Mouse (Mus musculus) liver, postnatal 0 days (tissue): ENCODE measurements around the gene Rbm4b. TPM values are rescaled to one million over a fixed set of nuclear protein-coding genes. Genes with fewer than 3 reads are reported as not detected.
A peak's percentile ranks its signal among the peaks of the same experiment; 100 is the strongest.
"Not testable (repeated sequence)": the region's sequence is repeated elsewhere in the genome, so short reads cannot be mapped to it uniquely, and the experiment has no call there.

Source experiments
- ATAC-seq: fragments of 200-750 bp; cut with Nextera tagmentation; 2 replicates; pipeline ENCODE4 v1.8.0; 2017; ENCODE audit warnings: mild to moderate bottlenecking, moderate library complexity
- DNase-seq: peaks from one replicate; pipeline ENCODE4 v3.0.0-alpha.2; 2016
- H3K27ac ChIP-seq: fragments of 300-500 bp; sonication (generic); 2 replicates; pipeline ENCODE4 v1.5.1; 2014; ENCODE audit warnings: antibody characterized with exemption, moderate library complexity, mild to moderate bottlenecking, low read depth
- H3K27me3 ChIP-seq: fragments of 300-500 bp; sonication (generic); 2 replicates; pipeline ENCODE4 v1.6.1; 2014; ENCODE audit warnings: low read length, control low read depth, mixed read lengths; ENCODE audit not compliant: insufficient read depth
- H3K36me3 ChIP-seq: fragments of 300-500 bp; sonication (generic); replicated peaks from 2 replicates; pipeline ENCODE4 v1.6.1; 2014; ENCODE audit warnings: mild to moderate bottlenecking, control low read depth, low read length, moderate library complexity, mixed read lengths; ENCODE audit not compliant: insufficient read depth
- H3K4me1 ChIP-seq: fragments of 300-500 bp; sonication (generic); 2 replicates; pipeline ENCODE4 v1.6.1; 2014; ENCODE audit warnings: antibody characterized with exemption, mild to moderate bottlenecking, control low read depth; ENCODE audit not compliant: insufficient read depth
- H3K4me2 ChIP-seq: fragments of 300-500 bp; sonication (generic); 2 replicates; pipeline ENCODE4 v1.6.1; 2014; ENCODE audit warnings: low read depth, mild to moderate bottlenecking, low read length, moderate library complexity, mixed read lengths
- H3K4me3 ChIP-seq: fragments of 300-500 bp; sonication (generic); 2 replicates; pipeline ENCODE4 v1.5.1; 2014; ENCODE audit warnings: low read depth, low read length
- H3K9ac ChIP-seq: fragments of 300-500 bp; sonication (generic); replicated peaks from 2 replicates; pipeline ENCODE4 v1.6.1; 2014; ENCODE audit warnings: mild to moderate bottlenecking, moderate library complexity
- H3K9me3 ChIP-seq: fragments of 300-500 bp; sonication (generic); 2 replicates; pipeline ENCODE4 v1.6.1; 2016; ENCODE audit warnings: mild to moderate bottlenecking, control low read depth, low read length, mixed read lengths
- CTCF ChIP-seq: sonication (generic); IDR thresholded peaks from 2 replicates; pipeline ENCODE4 v1.5.1; 2016; ENCODE audit warnings: antibody characterized with exemption, low read depth
- EP300 ChIP-seq: IDR thresholded peaks from 2 replicates; pipeline ENCODE4 v1.6.1; 2016; ENCODE audit warnings: antibody characterized with exemption, low read depth, mild to moderate bottlenecking
- WGBS: fragments of 180-500 bp; shearing (Covaris S2); extraction: QIAGEN DNeasy Blood & Tissue Kit; methylation state at CpG from one replicate; pipeline ENCODE4 v1.1.7; 2014; ENCODE audit not compliant: insufficient replicate concordance; 5-methylcytosine and 5-hydroxymethylcytosine counted together
- polyA plus RNA-seq: library from polyadenylated mRNA; unstranded; fragments of >200 nt; fragmentation: Nextera tagmentation; extraction: Ambion mirVana; gene quantifications from 2 replicates; pipeline ENCODE4 v1.2.1, GENCODE M21; 2015

The Rbm4b gene
- polyA plus RNA-seq, 1 experiment from 2014 or later = 14.1 TPM

DNA sequence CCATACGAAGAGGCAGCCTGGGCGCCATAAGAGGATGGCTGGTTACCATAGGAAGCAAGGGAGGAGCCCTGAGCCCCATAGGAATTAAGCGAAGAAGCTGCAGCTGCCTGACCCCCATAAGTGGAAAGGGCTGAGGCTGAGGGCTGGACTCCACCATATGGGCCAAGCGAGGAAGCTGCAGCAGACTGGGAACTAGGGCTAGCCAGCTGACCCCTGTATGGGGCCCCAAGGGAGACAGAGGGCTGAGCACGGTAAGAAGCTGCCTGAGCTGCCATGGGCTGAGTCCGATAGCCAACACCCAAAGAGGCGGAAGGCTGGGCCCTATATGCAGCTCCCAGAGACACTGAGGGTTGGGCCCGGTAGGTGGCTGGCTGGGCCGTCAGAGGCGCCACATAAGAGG lies 47.0 kb downstream of the Rbm4b start:
- ATAC-seq (no peak), DNase-seq (no peak)
- Histone ChIP-seq H3K4me3 (no peak overlapping the region), H3K9me3 (no peaks in the 10 kb centered on the region), H3K4me2 (no peak overlapping the region), H3K27ac (no peak overlapping the region), H3K9ac (no peak overlapping the region), H3K4me1 (peaks cover 11% of the 10 kb centered on the region), H3K27me3 (no peaks in the 10 kb centered on the region), H3K36me3 (peaks cover 65% of the 10 kb centered on the region)
- 82% methylated on average over 10 of the region's 10 CpGs for WGBS
- TF ChIP-seq CTCF (no peak), EP300 (no peak)

DNA sequence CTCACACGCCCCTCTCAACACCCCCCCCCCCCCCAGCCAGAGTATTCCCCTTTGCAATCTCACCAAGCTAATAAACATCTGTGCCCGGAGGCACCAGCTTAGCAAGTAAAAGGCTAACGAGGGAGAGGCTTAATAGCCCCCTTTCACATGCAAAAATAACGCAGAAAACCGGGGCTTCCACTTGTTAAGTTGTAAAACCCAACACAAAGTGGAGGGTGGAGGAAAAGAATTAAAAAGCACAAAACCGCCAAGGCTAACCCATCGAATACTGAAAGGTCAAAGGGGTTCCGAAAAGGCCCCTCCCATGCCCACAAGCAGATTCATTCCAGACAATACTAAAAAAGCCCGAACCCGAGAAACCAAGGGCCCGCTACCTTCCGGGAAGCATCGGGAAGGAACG lies 54.0 kb downstream of the Rbm4b start:
- no peak for ATAC-seq
- under 1% methylated on average over 14 of the region's 14 CpGs for WGBS
- Histone ChIP-seq H3K36me3 (peaks cover 7% of the 10 kb centered on the region), H3K4me1 (peaks cover 28% of the 10 kb centered on the region), H3K27me3 (no peaks in the 10 kb centered on the region), H3K9me3 (no peaks in the 10 kb centered on the region), H3K4me2 (peak overlapping the region; percentile 86), H3K9ac (peak overlapping the region; percentile 83), H3K27ac (peak overlapping the region; percentile 96), H3K4me3 (peak overlapping the region; percentile 74)
- no peak for DNase-seq
- TF ChIP-seq EP300 (no peak), CTCF (no peak)

DNA sequence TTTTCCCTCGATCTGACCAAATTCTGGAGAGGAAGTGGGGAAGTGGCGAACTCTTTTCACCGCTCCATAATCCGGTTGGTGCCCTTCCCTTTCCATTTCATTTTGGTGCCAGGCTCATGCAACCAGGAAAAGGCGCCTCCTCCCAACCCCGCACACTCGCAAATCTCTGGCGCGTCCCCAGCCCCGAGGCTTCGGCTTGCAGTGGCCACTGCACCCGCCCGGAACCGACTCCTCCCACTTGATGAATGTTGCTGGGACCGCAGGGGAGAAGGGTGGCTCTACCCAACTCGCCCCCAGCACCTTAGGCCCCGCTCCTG lies 54.4 kb downstream of the Rbm4b start:
- 1% methylated on average over 17 of the region's 17 CpGs for WGBS
- TF ChIP-seq CTCF (no peak), EP300 (no peak)
- Histone ChIP-seq H3K4me2 (peak overlapping the region; percentile 86), H3K9ac (peak overlapping the region; percentile 83), H3K27ac (peak overlapping the region; percentile 96), H3K36me3 (peaks cover 7% of the 10 kb centered on the region), H3K4me1 (peaks cover 26% of the 10 kb centered on the region), H3K27me3 (no peaks in the 10 kb centered on the region), H3K9me3 (0 out of 2 replicates have a peak, but pooled peaks cover 3% of the 10 kb centered on the region), H3K4me3 (peak overlapping the region; percentile 74)
- DNase-seq = no peak
- no peak for ATAC-seq

DNA sequence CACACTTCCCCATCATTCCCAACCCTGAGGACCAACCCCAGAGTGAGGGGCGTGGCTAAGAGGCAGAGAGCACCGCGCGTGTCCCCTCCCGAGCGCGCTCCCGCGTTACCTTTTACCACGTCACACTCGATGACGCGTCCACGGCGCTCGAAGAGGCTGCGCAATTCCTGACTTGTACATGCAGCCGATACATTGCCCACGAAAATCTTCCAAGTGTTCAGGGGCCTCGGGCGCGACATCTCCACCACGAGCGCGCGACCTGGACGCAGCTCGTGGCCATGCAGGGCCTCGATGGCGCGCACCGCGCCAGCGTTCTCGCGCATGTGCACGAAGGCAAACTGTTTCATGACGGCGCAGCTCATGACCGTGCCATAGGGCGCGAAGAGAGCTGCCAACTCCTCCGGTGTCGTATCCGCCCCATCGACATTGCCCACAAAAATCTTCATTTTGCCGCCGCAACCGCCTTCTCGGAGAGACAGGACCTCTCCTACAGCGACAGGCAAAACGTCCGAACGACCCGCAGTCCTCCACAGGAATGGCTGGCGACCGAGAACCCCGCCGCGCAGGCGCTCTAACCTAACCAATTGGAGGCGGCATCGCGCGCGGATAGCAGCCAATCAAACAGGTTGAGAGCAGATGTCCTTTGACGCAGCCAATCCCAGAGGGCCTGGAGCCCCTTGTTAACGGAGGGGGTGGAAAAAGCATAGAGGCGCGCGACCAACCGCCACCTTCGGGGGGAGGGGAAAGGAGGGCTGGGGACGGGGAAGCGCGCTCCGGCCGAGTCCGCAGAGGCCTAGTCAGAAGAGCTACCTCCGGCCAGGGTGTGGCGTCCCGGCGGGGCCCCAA lies 55.0 kb downstream of the Rbm4b start, which contains the start of the genes Gm21992 and Rbm14:
Gene Gm21992 (minus strand): TSS at position 550 of the 846 bp plus-strand sequence.
Gene Rbm14 (minus strand): TSS at position 572 of the 846 bp plus-strand sequence.
- Histone ChIP-seq H3K4me1 (peaks cover 24% of the 10 kb centered on the region), H3K27ac (peak within 1 kb of the TSS; percentile 96), H3K36me3 (peaks cover 7% of the 10 kb centered on the region), H3K4me2 (peak within 1 kb of the TSS; percentile 86), H3K9ac (peak within 1 kb of the TSS; percentile 83), H3K27me3 (no peaks in the 10 kb centered on the region), H3K9me3 (0 out of 2 replicates have a peak, but pooled peaks cover 4% of the 10 kb centered on the region), H3K4me3 (peak within 1 kb of the TSS; percentile 74)
- DNase-seq = peak; percentile 98
- TF ChIP-seq EP300 (peak; percentile 30; the same call in 1 of the 2 replicates), CTCF (no peak; the same call in 1 of the 2 replicates)
- peak; percentile 97 for ATAC-seq
- WGBS = under 1% methylated on average over 83 of the region's 83 CpGs

DNA sequence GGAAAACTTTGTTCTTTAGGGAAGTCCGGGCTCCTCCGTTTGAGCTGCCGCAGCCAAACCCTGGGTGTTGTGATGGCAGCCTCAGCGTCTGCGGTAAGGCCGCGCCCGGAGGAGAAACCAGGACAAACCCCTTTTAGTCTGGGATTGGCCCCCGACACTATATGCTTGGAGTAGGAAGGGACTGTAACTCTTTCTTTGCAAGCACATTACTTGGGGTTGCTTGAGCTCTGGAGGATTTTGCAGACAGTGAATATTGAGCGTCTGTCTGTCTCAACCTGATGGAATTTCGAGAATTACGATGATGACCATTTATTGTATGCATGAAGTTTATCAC lies 55.6 kb downstream of the Rbm4b start:
- DNase-seq = no peak
- TF ChIP-seq EP300 = no peak
- TF ChIP-seq CTCF = no peak
- peak; percentile 10; the same call in 1 of the 2 replicates for ATAC-seq
- 2% methylated on average over 12 of the region's 12 CpGs for WGBS
- 0 out of 2 replicates have a peak, but pooled peaks cover 4% of the 10 kb centered on the region for H3K9me3 ChIP-seq
- peaks cover 7% of the 10 kb centered on the region for H3K36me3 ChIP-seq
- H3K4me3 ChIP-seq = peak overlapping the region; percentile 74
- H3K27ac ChIP-seq = peak overlapping the region; percentile 96
- H3K4me1 ChIP-seq = peaks cover 24% of the 10 kb centered on the region
- H3K9ac ChIP-seq = peak overlapping the region; percentile 76
- peak overlapping the region; percentile 86 for H3K4me2 ChIP-seq
- H3K27me3 ChIP-seq = no peaks in the 10 kb centered on the region

DNA sequence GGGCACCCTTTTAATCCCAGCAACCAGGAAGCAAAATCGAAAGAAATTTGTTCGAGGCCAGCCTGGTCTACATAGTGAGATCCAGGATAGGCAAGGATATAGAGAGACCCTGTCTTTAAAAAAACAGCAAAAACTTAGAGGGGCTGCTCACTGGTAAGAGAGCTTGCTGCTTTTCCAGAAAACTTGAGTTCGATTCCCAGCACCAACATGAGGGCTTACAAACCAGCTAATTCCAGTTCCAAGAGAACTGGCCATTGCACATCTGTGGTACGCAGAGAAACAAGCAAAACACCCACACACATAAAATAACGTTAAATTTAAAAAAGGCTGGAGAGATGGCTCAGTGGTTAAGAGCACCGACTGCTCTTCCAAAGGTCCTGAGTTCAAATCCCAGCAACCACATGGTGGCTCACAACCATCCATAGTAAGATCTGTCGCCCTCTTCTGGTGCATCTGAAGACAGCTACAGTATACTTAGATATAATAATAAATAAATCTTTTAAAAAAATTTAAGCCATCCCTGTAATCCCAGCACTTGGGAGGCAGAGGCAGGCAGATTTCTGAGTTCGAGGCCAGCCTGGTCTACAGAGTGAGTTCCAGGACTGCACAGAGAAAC lies 56.1 kb downstream of the Rbm4b start:
- Histone ChIP-seq H3K27ac (peak overlapping the region; percentile 96), H3K9ac (peak overlapping the region; percentile 76), H3K4me3 (peak overlapping the region; percentile 74), H3K4me1 (peaks cover 24% of the 10 kb centered on the region), H3K4me2 (peak overlapping the region; percentile 86)
- TF ChIP-seq CTCF = peak; percentile 43
- H3K27me3 ChIP-seq, ATAC-seq, DNase-seq, H3K36me3 ChIP-seq, H3K9me3 ChIP-seq: not testable (repeated sequence)
- 75% methylated on average over 8 of the region's 8 CpGs for WGBS
